Mouse (Mus musculus): ENCODE results near the gene Hist1h3d. TPM values are rescaled to one million over a fixed set of nuclear protein-coding genes. Genes with fewer than 3 reads are reported as not detected.
A peak's percentile ranks its signal among the peaks of the same experiment; 100 is the strongest.
"Not testable (repeated sequence)": the region's sequence is repeated elsewhere in the genome, so short reads cannot be mapped to it uniquely, and the experiment has no call there.

Gene Hist1h3d
- polyA plus RNA-seq, 1 experiment = 21.8 TPM

DNA sequence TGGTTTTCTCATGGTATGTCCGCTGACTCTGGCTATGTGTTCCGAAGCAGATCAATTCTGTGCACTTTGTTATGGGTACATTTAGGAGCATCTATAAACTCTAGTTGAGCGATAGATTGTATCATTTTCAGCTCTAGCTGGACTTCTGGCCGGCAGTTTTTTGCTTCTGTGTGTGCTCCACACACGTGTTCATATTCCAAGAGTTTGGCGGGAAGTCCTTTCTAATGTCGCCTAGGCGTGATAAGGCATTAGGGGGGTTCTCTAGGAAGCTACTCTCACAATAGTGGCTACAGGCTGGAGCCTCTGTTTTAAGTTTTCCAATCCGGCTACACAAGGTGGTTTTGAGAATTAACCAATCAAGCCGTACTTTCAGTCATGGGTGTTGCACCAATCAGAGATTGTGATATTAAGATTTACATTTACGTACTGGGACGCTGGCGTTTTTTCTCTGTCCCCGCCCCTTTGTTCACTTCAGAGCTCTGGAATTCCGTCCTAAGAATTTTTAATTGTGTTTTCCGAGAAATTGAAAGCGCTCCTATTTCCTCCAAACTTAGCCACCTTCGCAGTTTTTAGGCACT lies 19.6 kb upstream of the Hist1h3d start:
- DNase-seq (ENCODE audit: low read depth) = peak; percentile 98
- TF ChIP-seq CTCF (IDR thresholded peaks at IDR 0.05; ENCODE audit: borderline replicate concordance, extremely low read depth, insufficient read depth, insufficient read length) (no peak), POLR2A (IDR thresholded peaks at IDR 0.05; ENCODE audit: borderline replicate concordance, extremely low read depth, insufficient read depth, insufficient read length, poor library complexity, severe bottlenecking) (peak; percentile 7; the same call in 1 of the 2 replicates)

DNA sequence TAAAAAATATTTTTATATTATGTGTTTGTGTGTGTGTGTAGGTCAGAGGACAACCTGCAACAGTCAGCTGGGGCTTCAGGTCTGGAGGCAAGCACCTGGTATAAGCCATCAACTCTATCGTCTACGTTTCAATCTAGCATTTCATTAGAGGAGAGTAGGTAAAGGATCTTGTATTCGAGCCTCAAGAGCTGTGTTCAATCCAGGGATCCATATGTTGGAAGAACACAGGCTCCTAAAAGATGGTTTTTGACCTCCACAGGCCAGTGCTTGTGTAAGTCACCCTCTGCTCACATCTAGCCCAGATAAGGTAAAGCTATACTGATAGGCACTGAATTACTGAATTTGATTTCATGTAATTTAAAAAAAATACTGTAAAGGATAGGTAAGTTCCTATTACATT lies 18.7 kb upstream of the Hist1h3d start:
- no peak for TF ChIP-seq CTCF (IDR thresholded peaks at IDR 0.05; ENCODE audit: borderline replicate concordance, extremely low read depth, insufficient read depth, insufficient read length)
- TF ChIP-seq POLR2A (IDR thresholded peaks at IDR 0.05; ENCODE audit: borderline replicate concordance, extremely low read depth, insufficient read depth, insufficient read length, poor library complexity, severe bottlenecking) = no peak

DNA sequence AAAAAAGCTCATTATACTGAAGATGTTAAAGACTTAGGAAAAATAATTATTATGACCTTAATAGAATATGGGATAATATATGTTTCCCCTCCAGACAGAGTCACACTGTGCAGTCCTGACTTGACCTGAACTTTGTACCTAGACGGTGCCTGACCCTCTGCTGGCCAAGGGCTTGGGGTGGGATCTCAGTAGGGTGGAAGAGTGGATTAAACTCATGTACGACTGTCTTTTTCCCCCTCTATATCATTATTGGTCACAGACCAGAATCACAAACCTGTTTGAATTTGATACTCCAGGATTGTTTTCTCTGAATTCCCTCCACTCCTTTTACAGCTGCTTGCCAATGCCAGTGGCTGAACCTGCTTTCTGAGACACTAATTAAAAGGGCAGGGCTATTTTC lies 14.9 kb upstream of the Hist1h3d start:
- not testable (repeated sequence) for DNase-seq (ENCODE audit: low read depth)

More for the DNA sequence above, 18.7 kb upstream of the Hist1h3d start:
- no peak for DNase-seq (ENCODE audit: low read depth)

DNA sequence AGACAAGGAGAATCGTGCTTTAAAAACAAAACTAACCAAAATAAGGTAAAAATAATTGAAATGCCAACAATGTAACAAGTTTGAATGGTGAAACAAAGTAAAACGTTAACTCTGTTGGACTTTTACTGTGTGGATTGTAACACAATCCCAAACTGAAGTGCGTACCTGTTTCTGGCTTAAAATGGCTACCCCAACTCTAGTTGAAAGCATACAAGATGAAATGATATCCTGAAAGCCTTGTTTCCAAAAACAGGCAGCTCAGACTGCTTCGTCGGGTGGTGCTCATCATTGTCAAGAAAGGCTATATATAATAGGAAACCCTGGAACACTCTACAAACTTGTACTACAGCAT lies 14.1 kb upstream of the Hist1h3d start:
- DNase-seq (ENCODE audit: low read depth) = not testable (repeated sequence)

DNA sequence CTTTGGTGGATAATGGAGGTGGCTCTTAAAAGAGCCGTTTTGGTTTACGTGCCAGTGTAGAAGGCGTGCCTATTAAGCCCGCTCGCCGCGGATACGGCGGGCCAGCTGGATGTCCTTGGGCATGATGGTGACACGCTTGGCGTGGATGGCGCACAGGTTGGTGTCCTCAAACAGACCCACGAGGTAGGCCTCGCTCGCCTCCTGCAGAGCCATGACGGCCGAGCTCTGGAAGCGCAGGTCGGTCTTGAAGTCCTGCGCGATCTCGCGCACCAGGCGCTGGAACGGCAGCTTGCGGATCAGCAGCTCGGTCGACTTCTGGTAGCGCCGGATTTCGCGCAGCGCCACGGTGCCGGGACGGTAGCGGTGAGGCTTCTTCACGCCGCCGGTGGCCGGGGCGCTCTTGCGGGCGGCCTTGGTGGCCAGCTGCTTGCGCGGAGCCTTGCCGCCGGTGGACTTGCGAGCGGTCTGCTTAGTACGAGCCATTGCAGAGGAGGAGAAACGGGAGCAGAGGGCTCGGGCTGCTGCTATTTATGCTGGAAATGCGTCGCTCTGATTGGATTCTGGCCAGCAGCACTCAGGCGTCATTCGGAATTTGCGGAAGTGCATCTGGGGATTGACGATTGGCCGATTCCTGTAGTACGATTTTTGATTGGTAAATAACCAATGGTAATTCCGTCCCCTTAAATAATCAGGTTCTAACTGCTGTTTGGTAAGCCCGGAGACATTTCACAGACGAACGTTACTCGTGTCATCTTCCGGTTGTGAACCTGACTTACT lies 13.5 kb upstream of the Hist1h3d start, which contains the start of gene Hist1h3e:
Hist1h3e (minus strand) TSS at position 487 of the 777 bp plus-strand sequence.
- TF ChIP-seq POLR2A (IDR thresholded peaks at IDR 0.05; ENCODE audit: borderline replicate concordance, extremely low read depth, insufficient read depth, insufficient read length, poor library complexity, severe bottlenecking) = peak; percentile 75
- peak; percentile 99 for DNase-seq (ENCODE audit: low read depth)

DNA sequence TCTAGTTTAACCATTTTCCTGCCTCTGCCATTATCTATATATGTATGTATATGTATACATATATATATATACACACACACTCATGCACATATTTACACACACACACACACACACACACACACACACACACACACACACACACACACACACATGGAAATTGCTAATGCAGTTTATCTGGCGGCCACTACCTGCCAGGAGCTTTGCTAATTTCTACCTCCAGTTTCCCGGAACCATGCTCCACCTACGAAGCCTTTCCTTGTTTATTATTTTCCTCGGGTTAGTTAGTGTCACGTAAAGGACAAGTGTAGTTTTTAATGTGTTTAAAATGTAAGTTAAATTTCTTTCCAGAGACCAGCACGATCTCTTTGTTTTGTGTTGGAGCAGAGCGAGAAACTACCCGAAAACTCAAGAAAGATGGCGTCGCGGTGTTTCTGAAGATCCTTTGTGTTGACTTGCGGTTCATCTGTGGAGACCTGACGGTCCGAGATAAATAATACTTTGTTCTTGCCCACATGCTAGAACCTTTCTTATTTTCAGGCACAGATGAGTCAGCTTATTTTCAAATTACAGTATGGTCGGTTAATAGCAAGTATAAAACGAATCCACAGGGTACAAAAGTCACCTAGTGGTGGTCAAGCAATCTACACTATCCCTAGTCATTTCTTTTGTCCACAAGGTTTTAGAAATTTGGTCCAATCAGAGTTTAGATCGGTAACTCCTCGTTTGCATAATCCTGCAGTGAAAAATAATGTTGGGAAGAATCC lies 12.7 kb upstream of the Hist1h3d start:
- peak; percentile 93 for DNase-seq (ENCODE audit: low read depth)

DNA sequence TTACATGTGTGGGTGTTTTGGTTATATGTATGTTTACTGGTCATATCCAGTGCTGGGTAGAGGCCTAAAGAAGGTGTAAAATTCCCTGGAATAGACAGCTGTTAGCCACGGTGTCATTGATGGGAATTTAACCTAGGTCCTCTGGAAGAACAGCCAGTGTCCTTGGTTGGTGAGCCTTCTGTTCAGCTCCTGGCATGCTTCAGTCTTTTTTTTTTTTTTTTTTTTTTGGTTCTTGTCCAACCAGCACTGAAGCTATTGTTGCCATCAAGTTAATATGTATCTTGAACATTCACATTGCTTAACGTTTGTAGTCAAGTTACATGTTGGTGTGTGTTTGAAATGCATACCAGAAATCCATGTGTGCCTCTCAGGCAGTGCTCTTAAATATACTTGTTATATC lies 11.1 kb upstream of the Hist1h3d start:
- DNase-seq (ENCODE audit: low read depth) = no peak
- TF ChIP-seq CTCF (IDR thresholded peaks at IDR 0.05; ENCODE audit: borderline replicate concordance, extremely low read depth, insufficient read depth, insufficient read length) (no peak), POLR2A (IDR thresholded peaks at IDR 0.05; ENCODE audit: borderline replicate concordance, extremely low read depth, insufficient read depth, insufficient read length, poor library complexity, severe bottlenecking) (no peak)

More for the DNA sequence above, 12.7 kb upstream of the Hist1h3d start:
- TF ChIP-seq POLR2A (IDR thresholded peaks at IDR 0.05; ENCODE audit: borderline replicate concordance, extremely low read depth, insufficient read depth, insufficient read length, poor library complexity, severe bottlenecking) = no peak
- no peak for TF ChIP-seq CTCF (IDR thresholded peaks at IDR 0.05; ENCODE audit: borderline replicate concordance, extremely low read depth, insufficient read depth, insufficient read length)

DNA sequence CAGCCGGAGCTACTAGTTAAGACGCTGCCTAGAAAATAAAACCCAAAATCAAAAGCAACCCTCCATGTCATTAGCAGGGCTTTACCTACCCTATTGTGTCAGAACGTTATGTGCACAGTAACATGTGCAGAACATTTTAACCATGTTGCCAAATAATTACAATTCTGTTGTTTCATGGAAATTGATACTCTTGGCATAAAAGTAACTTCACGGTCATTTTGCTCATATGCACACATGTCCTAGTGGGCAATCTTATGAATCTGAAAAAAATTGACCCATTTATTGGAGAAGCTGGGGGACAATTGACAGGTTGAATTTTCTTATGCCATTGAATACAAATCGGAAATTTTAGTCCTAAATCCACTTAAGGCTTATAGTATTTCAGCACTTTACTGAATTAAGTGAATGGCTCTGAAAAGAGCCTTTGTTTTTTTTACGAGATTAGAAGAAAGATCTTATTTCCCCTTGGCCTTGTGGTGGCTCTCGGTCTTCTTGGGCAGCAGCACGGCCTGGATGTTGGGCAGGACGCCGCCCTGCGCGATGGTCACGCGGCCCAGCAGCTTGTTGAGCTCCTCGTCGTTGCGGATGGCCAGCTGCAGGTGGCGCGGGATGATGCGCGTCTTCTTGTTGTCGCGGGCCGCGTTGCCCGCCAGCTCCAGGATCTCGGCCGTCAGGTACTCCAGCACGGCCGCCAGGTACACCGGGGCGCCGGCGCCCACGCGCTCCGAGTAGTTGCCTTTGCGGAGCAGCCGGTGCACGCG lies 5.1 kb upstream of the Hist1h3d start:
- DNase-seq (ENCODE audit: low read depth) = peak; percentile 51

DNA sequence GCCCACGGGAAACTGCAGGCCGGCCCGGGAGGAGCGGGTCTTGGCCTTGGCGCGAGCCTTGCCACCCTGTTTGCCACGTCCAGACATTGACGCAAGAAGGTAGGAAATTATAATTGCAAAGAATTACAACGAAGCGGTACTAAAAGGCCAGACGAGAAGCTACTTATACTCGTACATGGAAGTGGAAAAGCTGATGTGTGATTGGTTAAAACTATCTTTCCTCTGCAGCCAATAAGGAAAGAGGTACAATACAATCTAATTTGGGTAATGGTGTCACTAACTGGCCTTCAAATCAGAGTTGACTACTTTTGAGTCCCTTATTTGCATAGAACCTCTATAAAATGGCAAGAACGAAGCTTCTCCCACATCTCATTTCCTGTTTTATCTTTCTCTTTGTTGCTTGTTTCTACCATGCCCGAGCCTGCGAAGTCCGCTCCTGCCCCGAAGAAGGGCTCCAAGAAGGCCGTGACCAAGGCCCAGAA lies 4.5 kb upstream of the Hist1h3d start, which contains the start of the genes Hist1h2ae and Hist1h2bg:
Hist1h2ae (minus strand) TSS at position 199 of the 482 bp plus-strand sequence.
Hist1h2bg (plus strand) TSS at position 375 of the 482 bp plus-strand sequence.
- TF ChIP-seq CTCF (IDR thresholded peaks at IDR 0.05; ENCODE audit: borderline replicate concordance, extremely low read depth, insufficient read depth, insufficient read length) (no peak), POLR2A (IDR thresholded peaks at IDR 0.05; ENCODE audit: borderline replicate concordance, extremely low read depth, insufficient read depth, insufficient read length, poor library complexity, severe bottlenecking) (no peak)

DNA sequence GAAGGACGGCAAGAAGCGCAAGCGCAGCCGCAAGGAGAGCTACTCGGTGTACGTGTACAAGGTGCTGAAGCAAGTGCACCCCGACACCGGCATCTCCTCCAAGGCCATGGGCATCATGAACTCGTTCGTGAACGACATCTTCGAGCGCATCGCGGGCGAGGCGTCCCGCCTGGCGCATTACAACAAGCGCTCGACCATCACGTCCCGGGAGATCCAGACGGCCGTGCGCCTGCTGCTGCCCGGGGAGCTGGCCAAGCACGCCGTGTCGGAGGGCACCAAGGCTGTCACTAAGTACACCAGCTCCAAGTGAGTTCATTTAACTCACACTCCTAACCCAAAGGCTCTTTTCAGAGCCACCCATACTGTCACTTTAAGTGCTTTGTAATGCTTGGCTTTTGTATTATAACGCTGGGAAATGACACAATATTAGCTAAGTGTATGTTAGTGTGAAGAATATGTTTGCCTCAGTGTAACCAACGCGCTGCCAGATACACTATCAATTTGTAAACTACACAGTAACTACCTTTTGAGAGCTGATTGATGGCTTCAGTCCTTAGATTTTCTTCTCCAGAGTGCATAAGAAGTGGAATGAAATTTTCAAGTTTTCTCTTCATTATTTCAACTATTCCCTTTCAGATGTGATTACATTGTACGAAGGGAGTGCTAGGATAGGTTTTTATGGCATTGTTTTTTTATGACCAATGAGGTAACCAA lies 3.9 kb upstream of the Hist1h3d start:
- peak; percentile 53 for DNase-seq (ENCODE audit: low read depth)

More for the DNA sequence above, 4.5 kb upstream of the Hist1h3d start, which contains the start of the genes Hist1h2ae and Hist1h2bg:
- DNase-seq (ENCODE audit: low read depth) = peak; percentile 99

Data from brain, embryonic 14.5 days (tissue).